Comparison of ENCODE assay signal across 8 mouse cellular contexts in the genomic region with DNA sequence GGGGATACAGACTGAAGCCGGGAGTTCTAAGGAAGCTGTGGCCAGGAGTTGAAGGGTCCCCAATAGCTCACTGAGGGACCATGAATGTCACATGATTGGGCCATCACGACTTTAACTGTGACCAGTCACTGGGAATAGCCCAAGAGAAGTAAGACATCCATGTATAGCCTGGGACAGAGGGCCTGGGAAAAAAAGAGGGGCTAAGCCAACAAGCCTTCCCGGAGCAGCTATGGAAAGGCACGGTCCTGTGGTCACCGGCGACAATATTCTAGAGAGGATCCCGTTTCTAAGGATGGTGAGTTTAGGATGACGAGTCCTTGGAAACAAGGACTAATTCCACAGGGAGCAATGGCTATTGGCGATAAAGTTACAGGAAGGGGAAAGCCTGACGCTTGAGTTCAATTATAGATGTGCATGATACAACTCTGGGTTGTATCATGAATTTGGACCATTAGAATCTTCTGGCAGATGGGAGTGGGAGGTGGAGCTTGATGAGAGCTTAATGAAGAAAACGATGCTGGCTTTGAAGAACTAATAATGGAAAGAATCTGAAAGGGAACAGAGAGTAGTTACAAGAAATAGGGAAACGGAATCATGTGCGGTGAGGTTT.
DNase-seq lines count a peak whose midpoint lies in the region; ATAC-seq and TF ChIP-seq lines count a peak whose summit lies in the region.

No protein-coding gene starts in this region.

- H3K36me3 ChIP-seq in C2C12 (ENCODE audit: control insufficient read depth, insufficient read depth), result no peaks in the 10 kb centered on the region
- H3K36me3 ChIP-seq in limb, embryonic 14.5 days (ENCODE audit: control insufficient read depth, insufficient read depth, low read length), result no peaks in the 10 kb centered on the region

- 29% methylated on average over 13 of the region's 13 CpGs for WGBS in limb, embryonic 14.5 days

- no peaks in the 10 kb centered on the region for H3K27me3 ChIP-seq in C2C12 (ENCODE audit: control insufficient read depth, insufficient read depth, insufficient read length)
- no peaks in the 10 kb centered on the region for H3K27me3 ChIP-seq in limb, embryonic 14.5 days (ENCODE audit: control insufficient read depth, insufficient read depth, low read length)

- peak overlapping the region; percentile 78 for H3ac ChIP-seq in C2C12 (ENCODE audit: control insufficient read depth, insufficient read length, low read depth)

- TF ChIP-seq CTCF in gastrocnemius, adult 2 months (IDR thresholded peaks at IDR 0.05), result no peak
- no peak for TF ChIP-seq CTCF in C2C12 (IDR thresholded peaks at IDR 0.05; ENCODE audit: control insufficient read depth, insufficient read depth, insufficient read length)

- intact Hi-C loops in gastrocnemius, adult 2 months (cut with DNase I), result loop anchor here (2.0 kb wide), 1 partner anchor 48 kb away; no protein-coding TSS in a partner anchor

- TF ChIP-seq POLR2A in limb, embryonic 14.5 days (IDR thresholded peaks at IDR 0.05; ENCODE audit: borderline replicate concordance, extremely low read depth, insufficient read depth, insufficient read length), result no peak

- H3K4me3 ChIP-seq in gastrocnemius, adult 2 months, result peak overlapping the region; percentile 83
- H3K4me3 ChIP-seq in C2C12 (ENCODE audit: insufficient read depth, poor library complexity, severe bottlenecking), result no peak overlapping the region
- peak overlapping the region; percentile 60 for H3K4me3 ChIP-seq in limb, embryonic 14.5 days (replicated peaks; ENCODE audit: low read length)

- peak overlapping the region; percentile 78 for H3K27ac ChIP-seq in gastrocnemius, adult 2 months
- H3K27ac ChIP-seq in limb, embryonic 14.5 days (replicated peaks; ENCODE audit: low read depth, low read length), result 0 out of 2 replicates have a peak overlapping the region, but pooled peaks have one; percentile 26

- H3K4me2 ChIP-seq in limb, embryonic 14.5 days (replicated peaks; ENCODE audit: low read depth, low read length, severe bottlenecking), result peak overlapping the region; percentile 75

- H3K9ac ChIP-seq in limb, embryonic 14.5 days (ENCODE audit: low read depth, low read length, severe bottlenecking), result peak overlapping the region; percentile 81

- H3K4me1 ChIP-seq in limb, embryonic 14.5 days (ENCODE audit: control insufficient read depth, insufficient read depth, low read length), result no peaks in the 10 kb centered on the region

- no peaks in the 10 kb centered on the region for H3K79me3 ChIP-seq in C2C12 (ENCODE audit: low read depth)

- DNase-seq in gastrocnemius, adult 2 months, result no peak
- DNase-seq in gastrocnemius, adult 8-10 months (ENCODE audit: low spot score in 2 of 2), result no peak
- no peak for DNase-seq in limb, embryonic 14.5 days (ENCODE audit: low spot score)
- no peak for DNase-seq in ovary, adult 18-20 months (ENCODE audit: low spot score)
- DNase-seq in spleen, postnatal 14 days (ENCODE audit: low spot score in 2 of 2), result no peak
- no peak for DNase-seq in thymus, adult 18-20 months

- peak; percentile 19; the same call in 1 of the 2 replicates for ATAC-seq in erythroblast, adult 5-6 weeks (replicated peaks; ENCODE audit: low FRiP score, poor library complexity, severe bottlenecking)
- ATAC-seq in limb, embryonic 14.5 days (ENCODE audit: low FRiP score, low read depth), result no peak

- H3K79me2 ChIP-seq in C2C12 (ENCODE audit: control insufficient read depth, insufficient read depth), result no peaks in the 10 kb centered on the region

- H3K9me3 ChIP-seq in limb, embryonic 14.5 days (ENCODE audit: control insufficient read depth, low read length), result no peaks in the 10 kb centered on the region

TF ChIP-seq in C2C12, 6 proteins besides CTCF, POLR2A, EP300 and RAD21:
- TF ChIP-seq MAX (IDR thresholded peaks at IDR 0.05) (no peak), FOSL1 (IDR thresholded peaks at IDR 0.05; ENCODE audit: insufficient read depth, low read length, poor library complexity, severe bottlenecking) (no peak), MYOG (IDR thresholded peaks at IDR 0.05; ENCODE audit: control insufficient read depth, extremely low read depth, insufficient read length) (no peak)
TF ChIP-seq in C2C12: peak in this region for 0.
